Mouse (Mus musculus) hematopoietic stem cell, adult 5-6 weeks (primary cell): ENCODE results near the gene Cebpg. TPM values are rescaled to one million over a fixed set of nuclear protein-coding genes. Genes with fewer than 3 reads are reported as not detected.

Experiments
- ATAC-seq, 2 experiments: fragments of 125-278 bp in 1 of 2; replicated peaks in 1 of 2; 2 replicates each; pipeline ENCODE4 v1.8.0; 2016 to 2017; ENCODE audit warnings: inconsistent platforms in 2 of 2, mild to moderate bottlenecking in 2 of 2, moderate number of reproducible peaks in 2 of 2, low read depth in 1 of 2, moderate TSS enrichment in 1 of 2; ENCODE audit not compliant: low FRiP score in 2 of 2, poor library complexity in 2 of 2, severe bottlenecking in 2 of 2, insufficient read depth in 1 of 2, low TSS enrichment in 1 of 2
- total RNA-seq: library from RNA; stranded (forward); fragments of 172-1452, 232-1000 nt; gene quantifications from 2 replicates; pipeline ENCODE4 v1.2.3, GENCODE M21; 2017

Cebpg gene
- total RNA-seq = 34.9 and 43.3 TPM in 2 replicates

GRCm38 (mm10) chr7:35056436-35056864 is at the start of gene Cebpg:
Gene Cebpg (minus strand): TSS chr7:35056573.
- peak; percentile 93 to 97 for ATAC-seq

- peak in 1 of 2 experiments; percentile 18; a peak in 1 of 4 replicates for ATAC-seq
These were observed 43.2 kb upstream of the Cebpg start for GRCm38 (mm10) chr7:35099528-35099927.

GRCm38 (mm10) chr7:35098777-35099176 is 42.4 kb upstream of the Cebpg start:
- ATAC-seq = peak; percentile 93

GRCm38 (mm10) chr7:35094975-35095678 is 38.8 kb upstream of the Cebpg start:
- ATAC-seq = no peak

- ATAC-seq = no peak
These were observed 34.2 kb upstream of the Cebpg start for GRCm38 (mm10) chr7:35090550-35090949.

- peak; percentile 88 to 95 for ATAC-seq
These were observed 30.0 kb upstream of the Cebpg start for GRCm38 (mm10) chr7:35086271-35086861.

- ATAC-seq = peak; percentile 33 to 60
These were observed 28.4 kb upstream of the Cebpg start for GRCm38 (mm10) chr7:35084565-35085360.

GRCm38 (mm10) chr7:35081406-35082104 is 25.2 kb upstream of the Cebpg start:
- ATAC-seq = no peak

- peak; percentile 25 to 47; a peak in 2 of 4 replicates for ATAC-seq
These were observed 24.5 kb upstream of the Cebpg start for GRCm38 (mm10) chr7:35080843-35081338.

GRCm38 (mm10) chr7:35076645-35077044 is 20.3 kb upstream of the Cebpg start:
- ATAC-seq = no peak

GRCm38 (mm10) chr7:35066640-35067212 is 10.4 kb upstream of the Cebpg start:
- ATAC-seq = no peak; a peak in 1 of 4 replicates

GRCm38 (mm10) chr7:35065958-35066357 is 9.6 kb upstream of the Cebpg start:
- ATAC-seq = no peak

- ATAC-seq = peak in 1 of 2 experiments; percentile 22; a peak in 2 of 4 replicates
These were observed 8.2 kb upstream of the Cebpg start for GRCm38 (mm10) chr7:35064286-35065258.

- ATAC-seq = no peak
These were observed 3.1 kb upstream of the Cebpg start for GRCm38 (mm10) chr7:35059467-35059866.

GRCm38 (mm10) chr7:35058329-35058728 is 2.0 kb upstream of the Cebpg start:
- ATAC-seq = no peak

GRCm38 (mm10) chr7:35057569-35057968 is 1.2 kb upstream of the Cebpg start:
- no peak for ATAC-seq
